Mouse (Mus musculus): ENCODE results near the gene Nexmif.
"Not testable (repeated sequence)": the region's sequence is repeated elsewhere in the genome, so short reads cannot be mapped to it uniquely, and the experiment has no call there.

- TF ChIP-seq CTCF (IDR thresholded peaks at IDR 0.05; ENCODE audit: low read depth, low read length); POLR2A (IDR thresholded peaks at IDR 0.05; ENCODE audit: extremely low read depth, insufficient read depth, low read length): not testable (repeated sequence)
Observed at GRCm38 (mm10) chrX:104115266-104115665, 85.7 kb downstream of the Nexmif start.

All from liver, adult 2 months (tissue).